Mouse (Mus musculus): Measurements from ENCODE around the gene Crnkl1.

The Crnkl1 gene

GRCm38 (mm10) chr2:145920941-145921650, 13.7 kb downstream of the Crnkl1 start:
- DNase-seq (ENCODE audit: low read depth, low spot score) = no peak

DNA sequence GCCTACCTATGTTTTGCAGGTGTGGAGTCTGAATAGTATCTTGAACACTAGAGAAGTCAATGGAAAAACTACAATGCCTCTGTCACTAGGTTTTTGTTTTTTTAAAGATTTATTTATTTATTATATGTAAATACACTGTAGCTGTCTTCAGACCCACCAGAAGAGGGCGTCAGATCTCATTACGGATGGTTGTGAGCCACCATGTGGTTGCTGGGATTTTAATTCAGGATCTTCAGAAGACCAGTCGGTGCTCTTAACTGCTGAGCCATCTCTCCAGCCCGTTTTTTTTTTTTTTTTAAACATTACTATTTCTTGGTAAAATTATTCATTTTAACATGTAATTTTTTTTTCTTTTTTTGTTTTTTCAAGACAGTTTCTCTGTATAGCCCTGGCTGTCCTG, 28.9 kb downstream of the Crnkl1 start:
- peak; percentile 13 for DNase-seq (ENCODE audit: low read depth, low spot score)

DNA sequence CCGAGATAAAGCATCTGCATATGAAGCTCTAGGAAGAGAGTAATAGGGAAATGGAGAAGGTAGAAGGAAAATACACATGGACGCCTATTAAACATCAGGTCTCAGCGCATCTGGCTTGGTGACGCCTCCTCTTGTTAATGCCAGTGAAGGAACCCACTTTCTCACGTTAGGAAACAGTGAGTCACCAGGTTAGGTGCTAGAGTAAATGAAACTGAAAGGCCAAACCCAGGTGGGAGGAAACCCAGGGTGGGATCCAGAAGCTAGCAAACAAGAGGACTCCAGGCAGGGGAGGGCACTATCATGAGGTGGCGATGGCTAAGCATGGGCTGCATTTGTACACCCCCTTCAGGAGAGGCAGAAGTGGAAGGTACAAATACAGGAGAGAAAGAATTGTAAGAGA, 29.7 kb downstream of the Crnkl1 start:
- DNase-seq (ENCODE audit: low read depth, low spot score) = peak; percentile 59

GRCm38 (mm10) chr2:145903983-145904616, 30.7 kb downstream of the Crnkl1 start:
- DNase-seq (ENCODE audit: low read depth, low spot score) = peak; percentile 45

- peak; percentile 92 for DNase-seq (ENCODE audit: low read depth, low spot score)
Measured at GRCm38 (mm10) chr2:145903061-145903901, 31.5 kb downstream of the Crnkl1 start.

GRCm38 (mm10) chr2:145901861-145902260, 33.0 kb downstream of the Crnkl1 start, which contains the start of gene Naa20:
Gene Naa20 (plus strand): TSS chr2:145902099.
- no peak for DNase-seq (ENCODE audit: low read depth, low spot score)

- peak; percentile 29 for DNase-seq (ENCODE audit: low read depth, low spot score)
Measured at GRCm38 (mm10) chr2:145900318-145900717, 34.5 kb downstream of the Crnkl1 start.

DNA sequence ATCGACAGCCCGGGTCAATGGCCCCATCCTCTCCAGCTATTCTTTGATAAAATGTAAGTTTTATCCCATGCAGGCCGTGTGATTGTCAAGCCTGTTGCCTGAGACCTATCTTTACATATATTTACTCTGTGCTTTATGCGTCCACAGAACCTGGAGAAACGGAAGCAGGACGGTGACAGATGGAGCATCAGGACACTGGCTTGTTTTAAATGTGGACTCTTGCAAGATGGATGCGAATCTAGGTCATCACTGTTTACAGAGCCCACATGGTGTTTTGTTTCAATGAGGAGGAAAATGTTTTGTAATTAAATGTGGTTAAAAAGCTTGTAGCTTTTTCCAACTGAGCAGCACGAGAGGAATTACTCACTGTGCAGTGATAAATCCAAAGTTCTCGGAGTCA, 36.7 kb downstream of the Crnkl1 start:
- DNase-seq (ENCODE audit: low read depth, low spot score) = no peak

DNA sequence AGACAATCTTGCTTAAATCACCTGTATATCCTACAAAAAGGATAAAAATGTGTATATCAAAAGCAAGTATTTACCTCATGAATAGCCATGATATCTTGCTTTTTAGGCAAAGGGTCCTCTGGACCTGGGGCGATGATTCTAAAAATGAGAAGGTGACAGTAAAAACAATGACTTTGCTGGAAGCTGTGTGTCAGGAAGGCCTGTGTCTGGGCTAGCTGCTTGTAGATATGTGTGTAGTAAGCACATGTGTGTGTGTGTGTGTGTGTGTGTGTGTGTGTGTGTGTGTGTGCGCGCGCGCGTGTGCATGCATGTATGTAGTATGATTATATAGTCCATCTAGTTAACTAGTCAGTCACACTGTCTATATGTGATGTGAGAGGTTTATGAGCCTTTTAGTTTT, 41.1 kb downstream of the Crnkl1 start:
- DNase-seq (ENCODE audit: low read depth, low spot score) = no peak

DNA sequence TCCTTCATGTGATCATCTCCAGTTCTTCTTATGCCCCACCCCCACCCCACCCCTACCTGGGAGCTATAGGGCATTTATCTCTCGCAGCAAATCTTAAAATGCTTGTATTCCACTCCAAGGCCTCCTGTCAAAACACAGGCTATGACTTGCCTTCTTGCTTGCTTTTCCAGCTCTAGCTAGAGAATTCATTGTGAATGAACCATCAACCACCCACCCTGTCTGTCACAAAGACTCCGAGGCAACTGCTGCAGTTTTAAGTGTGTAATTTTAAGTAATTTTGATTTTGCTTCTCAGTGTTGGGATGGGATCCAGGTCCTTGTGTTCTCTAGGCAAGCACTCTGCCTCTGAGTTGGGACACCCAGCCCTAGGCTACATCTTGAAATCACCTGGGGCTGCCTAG, 44.2 kb downstream of the Crnkl1 start:
- no peak for DNase-seq (ENCODE audit: low read depth, low spot score)

- DNase-seq (ENCODE audit: low read depth, low spot score) = no peak
Measured at GRCm38 (mm10) chr2:145888766-145889480, 45.9 kb downstream of the Crnkl1 start.

DNA sequence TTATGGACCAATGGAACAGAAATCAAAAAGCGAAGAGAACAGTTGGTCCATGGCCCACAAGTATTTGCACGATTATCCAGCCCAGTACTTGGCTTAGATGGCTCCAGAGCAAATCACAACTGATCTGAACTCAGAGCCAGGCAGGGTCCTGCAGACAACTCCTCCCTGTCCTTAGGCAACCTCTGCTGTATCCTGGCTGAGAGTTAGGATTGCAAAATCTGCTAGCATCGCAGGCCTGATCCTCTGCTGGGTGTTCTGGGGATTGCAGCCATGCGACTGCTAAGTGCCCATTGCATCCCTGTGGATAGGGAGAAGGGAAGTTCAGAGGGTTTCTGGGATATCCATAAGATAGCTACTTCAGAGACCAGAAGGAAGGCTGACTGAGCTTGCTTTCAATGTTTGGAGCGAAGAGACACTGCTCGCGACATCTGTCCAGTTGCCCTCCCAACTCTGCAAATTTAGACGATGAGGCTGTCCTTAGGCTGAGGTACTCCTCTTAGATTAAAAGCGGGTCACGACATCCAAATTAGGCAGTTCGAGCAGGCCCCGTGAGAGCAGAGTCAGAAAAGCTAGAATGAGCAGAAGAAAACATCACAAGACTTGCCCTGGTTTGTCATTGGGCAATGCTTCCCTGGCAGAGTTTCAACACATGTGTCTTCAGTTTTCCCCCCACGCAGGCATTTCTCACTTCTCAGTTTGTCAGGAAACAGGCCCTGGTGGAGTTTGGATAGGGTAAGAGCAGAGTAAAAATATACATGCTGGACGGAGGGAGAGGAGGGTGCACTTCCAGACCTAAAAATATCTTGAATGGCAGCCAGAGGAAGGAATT, 46.7 kb downstream of the Crnkl1 start:
- DNase-seq (ENCODE audit: low read depth, low spot score) = no peak

GRCm38 (mm10) chr2:145884913-145885785, 49.7 kb downstream of the Crnkl1 start:
- no peak for DNase-seq (ENCODE audit: low read depth, low spot score)

GRCm38 (mm10) chr2:145884036-145884912, 50.5 kb downstream of the Crnkl1 start:
- no peak for DNase-seq (ENCODE audit: low read depth, low spot score)

DNA sequence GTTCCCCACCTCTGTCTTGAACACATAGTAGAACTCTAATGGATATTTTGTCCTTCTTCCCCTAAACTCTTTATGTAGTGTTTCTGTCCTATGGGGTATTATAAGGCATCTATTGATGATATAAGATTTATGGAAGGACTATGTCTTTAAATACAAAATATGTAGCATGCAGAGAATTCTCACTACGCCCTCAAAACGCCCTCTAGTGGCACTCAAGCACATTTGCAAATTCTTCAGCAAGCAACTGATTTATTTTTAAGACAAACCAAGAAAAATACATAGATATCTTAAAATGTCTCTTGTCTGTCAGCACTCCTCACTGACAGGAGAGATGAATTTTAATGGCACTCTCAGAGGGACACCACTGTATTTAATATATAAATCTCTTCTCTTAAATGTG, 52.4 kb downstream of the Crnkl1 start:
- DNase-seq (ENCODE audit: low read depth, low spot score) = peak; percentile 30

DNA sequence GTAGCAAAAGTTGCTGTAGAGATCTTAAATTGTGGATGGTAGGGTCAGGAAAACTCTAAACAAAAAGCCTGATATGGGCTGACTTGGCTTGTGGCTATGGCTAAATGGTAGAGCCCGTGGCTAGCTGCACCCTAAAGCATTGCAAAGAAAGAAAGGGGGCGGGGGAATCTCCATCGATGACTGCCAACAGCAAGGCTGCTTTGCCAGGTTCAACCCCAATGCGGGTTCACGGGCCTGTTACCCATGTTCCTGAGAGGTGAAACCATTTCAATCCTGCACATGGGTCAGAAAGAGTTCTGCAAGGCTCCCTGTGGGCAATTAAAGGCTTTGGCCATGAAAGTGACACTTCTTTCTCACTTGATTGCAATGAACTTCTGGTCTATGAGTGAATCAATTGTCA, 52.9 kb downstream of the Crnkl1 start:
- no peak for DNase-seq (ENCODE audit: low read depth, low spot score)

DNA sequence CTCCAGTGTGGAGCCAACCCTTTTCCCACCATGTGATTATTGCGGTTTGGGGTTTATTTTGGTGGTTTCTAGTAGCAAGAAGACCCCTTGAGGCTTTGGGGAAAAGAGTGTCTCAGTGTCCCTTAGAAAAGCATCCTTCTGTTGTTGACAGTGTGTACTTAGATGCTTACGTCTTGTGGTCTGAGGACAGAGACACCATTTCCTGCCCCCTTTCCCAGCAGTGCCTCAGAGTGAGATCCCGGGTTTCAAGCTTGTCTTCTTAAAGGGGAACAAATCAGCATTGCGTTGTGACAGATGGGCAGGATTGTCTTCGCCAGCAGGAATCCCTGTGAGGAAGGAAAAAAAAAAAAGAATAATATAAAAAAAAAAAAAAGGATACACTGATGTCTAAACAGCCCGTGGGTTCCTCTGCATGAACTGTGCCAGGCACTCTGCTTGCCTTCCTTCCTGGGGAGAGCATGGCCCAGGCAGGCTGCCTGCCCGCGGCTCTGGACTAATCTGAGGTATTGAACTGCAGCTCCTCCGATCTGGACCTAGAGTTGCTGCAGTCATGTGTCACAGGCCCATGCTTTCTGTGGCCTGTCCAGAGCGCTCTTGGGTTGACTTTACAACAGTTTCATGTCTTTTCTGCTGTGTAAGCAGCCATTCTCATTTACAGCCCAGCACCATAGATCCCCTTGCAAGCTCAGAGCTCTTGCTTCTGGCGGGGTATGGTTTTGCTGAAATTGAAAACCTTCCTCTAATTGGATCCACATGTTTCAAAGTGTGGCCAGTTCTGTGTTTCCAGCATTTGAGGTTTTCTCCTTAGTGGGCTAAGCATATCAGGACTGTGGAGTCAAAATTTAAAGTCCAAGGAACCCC, 53.7 kb downstream of the Crnkl1 start:
- DNase-seq (ENCODE audit: low read depth, low spot score) = no peak

DNA sequence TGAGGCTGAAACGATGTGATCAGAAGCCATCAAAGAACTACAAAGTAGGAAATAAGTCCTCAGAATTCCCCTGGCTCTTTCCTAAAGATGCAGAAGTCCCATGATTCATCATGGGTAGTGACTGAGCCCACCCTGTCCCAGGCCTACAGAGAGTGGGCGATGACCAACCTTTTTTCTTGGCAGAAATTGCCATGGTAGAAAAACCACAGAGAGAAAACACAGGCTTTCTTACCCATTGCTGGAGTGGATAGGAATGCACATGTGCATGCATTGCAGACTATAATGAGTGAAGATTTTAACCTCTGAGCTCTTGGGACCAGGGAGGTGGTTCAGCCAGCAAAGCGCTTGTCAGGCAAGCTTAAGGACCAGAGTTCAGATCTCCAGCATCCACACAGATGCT, 57.6 kb downstream of the Crnkl1 start:
- no peak for DNase-seq (ENCODE audit: low read depth, low spot score)
